Mouse (Mus musculus) intestine, embryonic 14.5 days (tissue): ENCODE measurements around the gene Snrpa. TPM values are rescaled to one million over a fixed set of nuclear protein-coding genes. Genes with fewer than 3 reads are reported as not detected.

Source experiments
- ATAC-seq: fragments of 200-750 bp; cut with Nextera tagmentation; replicated peaks from 2 replicates; pipeline ENCODE4 v1.8.0; 2017; ENCODE audit warnings: low read depth, moderate number of reproducible peaks, moderate TSS enrichment, moderate library complexity; ENCODE audit not compliant: low FRiP score, low TSS enrichment
- DNase-seq: peaks from one replicate; pipeline ENCODE4 v3.0.0-alpha.2; 2018; ENCODE audit warnings: low spot score
- H3K27ac ChIP-seq: fragments of 300-500 bp; sonication (generic); 2 replicates; pipeline ENCODE4 v1.5.1; 2014; ENCODE audit warnings: low read depth, mild to moderate bottlenecking, control low read depth
- H3K27me3 ChIP-seq: fragments of 300-500 bp; sonication (generic); replicated peaks from 2 replicates; pipeline ENCODE4 v1.6.1; 2014; ENCODE audit warnings: low read length, control low read depth; ENCODE audit not compliant: control insufficient read depth, insufficient read depth
- H3K36me3 ChIP-seq: fragments of 300-500 bp; sonication (generic); 2 replicates; pipeline ENCODE4 v1.6.1; 2014; ENCODE audit warnings: low read length, control low read depth; ENCODE audit not compliant: control insufficient read depth, insufficient read depth
- H3K4me1 ChIP-seq: fragments of 300-500 bp; sonication (generic); replicated peaks from 2 replicates; pipeline ENCODE4 v1.6.1; 2014; ENCODE audit warnings: low read length, control low read depth, mixed read lengths; ENCODE audit not compliant: control insufficient read depth, insufficient read depth
- H3K4me2 ChIP-seq: fragments of 300-500 bp; sonication (generic); 2 replicates; pipeline ENCODE4 v1.6.1; 2014; ENCODE audit warnings: low read length
- H3K4me3 ChIP-seq: fragments of 300-500 bp; sonication (generic); 2 replicates; pipeline ENCODE4 v1.5.1; 2014; ENCODE audit warnings: low read depth, low read length, control low read depth, mixed read lengths
- H3K9ac ChIP-seq: fragments of 300-500 bp; sonication (generic); 2 replicates; pipeline ENCODE4 v1.6.1; 2014; ENCODE audit warnings: mild to moderate bottlenecking, low read length
- H3K9me3 ChIP-seq: fragments of 300-500 bp; sonication (generic); 2 replicates; pipeline ENCODE4 v1.6.1; 2016; ENCODE audit warnings: low read length, control low read depth; ENCODE audit not compliant: control insufficient read depth
- WGBS: fragments of 180-500 bp; shearing (Covaris S2); extraction: QIAGEN DNeasy Blood & Tissue Kit; methylation state at CpG from one replicate; pipeline ENCODE4 v1.1.7; 2014; 5-methylcytosine and 5-hydroxymethylcytosine counted together
- polyA plus RNA-seq: library from polyadenylated mRNA; unstranded; fragments of >200 nt; fragmentation: Nextera tagmentation; extraction: Ambion mirVana; gene quantifications from 2 replicates; pipeline ENCODE4 v1.2.1, GENCODE M21; 2014

The Snrpa gene
- polyA plus RNA-seq, 1 experiment from 2014 or later = 283 TPM

- H3K4me2 ChIP-seq = peak overlapping the region; percentile 44
- ATAC-seq (no peak), DNase-seq (no peak)
- 0 out of 2 replicates have a peak, but pooled peaks cover 10% of the 10 kb centered on the region for H3K4me1 ChIP-seq
- WGBS = 43% methylated on average over 16 of the region's 16 CpGs
- H3K9ac ChIP-seq = no peak overlapping the region
- no peaks in the 10 kb centered on the region for H3K9me3 ChIP-seq
- H3K36me3 ChIP-seq = peaks cover 17% of the 10 kb centered on the region
- H3K27ac ChIP-seq = 0 out of 2 replicates have a peak overlapping the region, but pooled peaks have one; percentile 2
- peak overlapping the region; percentile 28 for H3K4me3 ChIP-seq
- H3K27me3 ChIP-seq = no peaks in the 10 kb centered on the region
Measured at GRCm38 (mm10) chr7:27179217-27179918, 16.7 kb downstream of the Snrpa start.

GRCm38 (mm10) chr7:27178324-27179216, 17.5 kb downstream of the Snrpa start, which contains the start of gene Rab4b:
TSS of gene Rab4b (minus strand) at chr7:27178896.
- DNase-seq (peak; percentile 99), ATAC-seq (peak; percentile 97)
- no peaks in the 10 kb centered on the region for H3K9me3 ChIP-seq
- 0 out of 2 replicates have a peak, but pooled peaks cover 10% of the 10 kb centered on the region for H3K4me1 ChIP-seq
- no peaks in the 10 kb centered on the region for H3K27me3 ChIP-seq
- peaks cover 22% of the 10 kb centered on the region for H3K36me3 ChIP-seq
- peak within 1 kb of the TSS; percentile 58 for H3K4me2 ChIP-seq
- peak within 1 kb of the TSS; percentile 82 for H3K27ac ChIP-seq
- under 1% methylated on average over 51 of the region's 53 CpGs for WGBS
- H3K4me3 ChIP-seq = peak within 1 kb of the TSS; percentile 74
- peak within 1 kb of the TSS; percentile 56 for H3K9ac ChIP-seq

DNA sequence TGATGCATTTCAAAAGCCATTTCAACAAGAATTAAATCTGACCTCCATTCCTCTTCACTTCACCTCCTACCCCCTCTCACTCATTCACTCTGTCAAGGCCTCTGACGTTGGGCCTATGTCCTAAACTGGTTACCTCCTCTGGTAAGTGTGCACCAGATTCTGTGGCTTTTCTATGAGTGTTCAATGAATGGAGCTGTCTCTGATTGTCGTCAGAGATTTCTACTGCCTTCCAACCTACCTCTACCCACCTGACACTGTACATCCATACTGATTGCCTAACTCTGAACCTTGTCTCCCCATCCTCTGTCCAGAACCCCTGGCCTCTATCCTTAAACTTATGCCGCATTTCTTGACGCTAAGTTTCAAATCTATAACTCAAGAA, 18.1 kb downstream of the Snrpa start:
- no peak for DNase-seq
- Histone ChIP-seq H3K4me3 (peak overlapping the region; percentile 74), H3K9ac (peak overlapping the region; percentile 56), H3K36me3 (peaks cover 22% of the 10 kb centered on the region), H3K27me3 (no peaks in the 10 kb centered on the region), H3K4me2 (peak overlapping the region; percentile 58), H3K27ac (peak overlapping the region; percentile 82), H3K9me3 (no peaks in the 10 kb centered on the region), H3K4me1 (0 out of 2 replicates have a peak, but pooled peaks cover 10% of the 10 kb centered on the region)
- 18% methylated on average over 4 of the region's 4 CpGs for WGBS
- no peak; the same call in 1 of the 2 replicates for ATAC-seq

DNA sequence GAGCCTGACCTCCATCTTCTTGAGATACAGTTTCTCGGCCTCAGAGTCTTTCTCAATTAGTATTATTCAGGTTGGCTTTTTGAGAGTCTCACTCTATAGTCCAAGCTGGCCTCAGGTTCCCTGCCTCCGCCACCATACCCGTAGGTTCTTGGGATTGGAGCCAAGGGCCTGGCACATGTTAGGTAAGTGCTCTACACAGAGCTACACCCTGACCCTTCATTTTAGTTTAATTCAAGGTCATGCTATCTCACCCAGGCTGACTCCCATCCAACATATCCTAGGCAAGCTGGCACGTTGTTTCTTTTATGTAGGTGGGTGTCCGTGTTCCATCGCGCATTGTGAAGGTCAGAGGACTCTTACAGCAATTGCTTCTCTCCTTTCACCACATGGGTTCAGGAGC, 21.2 kb downstream of the Snrpa start:
- no peaks in the 10 kb centered on the region for H3K27me3 ChIP-seq
- DNase-seq (no peak), ATAC-seq (no peak)
- no peak overlapping the region for H3K9ac ChIP-seq
- no peaks in the 10 kb centered on the region for H3K9me3 ChIP-seq
- H3K4me2 ChIP-seq = no peak overlapping the region
- no peak overlapping the region for H3K4me3 ChIP-seq
- 95% methylated on average over 7 of the region's 7 CpGs for WGBS
- H3K4me1 ChIP-seq = 0 out of 2 replicates have a peak, but pooled peaks cover 3% of the 10 kb centered on the region
- peaks cover 48% of the 10 kb centered on the region for H3K36me3 ChIP-seq
- H3K27ac ChIP-seq = no peak overlapping the region

GRCm38 (mm10) chr7:27174496-27174895, 21.6 kb downstream of the Snrpa start:
- Histone ChIP-seq H3K36me3 (peaks cover 48% of the 10 kb centered on the region), H3K4me2 (no peak overlapping the region), H3K27me3 (no peaks in the 10 kb centered on the region), H3K9me3 (no peaks in the 10 kb centered on the region), H3K9ac (no peak overlapping the region), H3K4me3 (no peak overlapping the region), H3K4me1 (0 out of 2 replicates have a peak, but pooled peaks cover 3% of the 10 kb centered on the region), H3K27ac (no peak overlapping the region)
- WGBS = 92% methylated on average over 15 of the region's 15 CpGs
- ATAC-seq (no peak), DNase-seq (no peak)

DNA sequence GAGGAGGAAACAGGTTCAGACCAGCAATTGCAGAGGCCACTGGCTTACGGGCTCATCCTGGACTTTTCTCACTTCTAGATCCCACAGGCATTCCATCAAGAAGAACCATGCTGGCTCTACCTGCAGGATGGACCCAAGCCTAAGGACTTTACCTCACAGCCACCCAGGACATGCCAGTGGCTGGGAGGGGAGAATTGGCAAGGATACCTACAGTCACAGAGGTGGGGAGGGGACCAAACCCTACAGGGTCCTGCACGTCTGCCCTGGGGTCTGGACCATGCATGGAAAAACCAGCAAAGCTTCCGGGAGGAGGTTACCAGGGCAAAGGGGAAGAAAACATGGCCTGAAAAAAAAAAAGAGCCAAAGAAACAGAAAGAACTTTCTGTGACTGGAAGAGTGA, 25.1 kb downstream of the Snrpa start:
- DNase-seq (no peak), ATAC-seq (no peak)
- Histone ChIP-seq H3K27ac (no peak overlapping the region), H3K36me3 (peaks cover 51% of the 10 kb centered on the region), H3K4me2 (no peak overlapping the region), H3K4me1 (peaks cover 4% of the 10 kb centered on the region; the same call in 1 of the 2 replicates), H3K4me3 (no peak overlapping the region), H3K9me3 (no peaks in the 10 kb centered on the region), H3K9ac (no peak overlapping the region), H3K27me3 (no peaks in the 10 kb centered on the region)
- 84% methylated on average over 3 of the region's 3 CpGs for WGBS

- Histone ChIP-seq H3K27ac (no peak overlapping the region), H3K4me2 (no peak overlapping the region), H3K9ac (no peak overlapping the region), H3K4me1 (peaks cover 29% of the 10 kb centered on the region), H3K36me3 (peaks cover 45% of the 10 kb centered on the region), H3K4me3 (no peak overlapping the region), H3K9me3 (no peaks in the 10 kb centered on the region), H3K27me3 (no peaks in the 10 kb centered on the region)
- 71% methylated on average over 4 of the region's 5 CpGs for WGBS
- DNase-seq (no peak), ATAC-seq (no peak)
Measured at GRCm38 (mm10) chr7:27168371-27168770, 27.7 kb downstream of the Snrpa start.

GRCm38 (mm10) chr7:27167475-27168094, 28.5 kb downstream of the Snrpa start:
- DNase-seq (no peak), ATAC-seq (no peak)
- 74% methylated on average over 11 of the region's 11 CpGs for WGBS
- H3K36me3 ChIP-seq = peaks cover 47% of the 10 kb centered on the region
- H3K9me3 ChIP-seq = no peaks in the 10 kb centered on the region
- H3K4me2 ChIP-seq = peak overlapping the region; percentile 89
- H3K9ac ChIP-seq = peak overlapping the region; percentile 87; the same call in 1 of the 2 replicates
- H3K27ac ChIP-seq = peak overlapping the region; percentile 98; the same call in 1 of the 2 replicates
- peaks cover 35% of the 10 kb centered on the region for H3K4me1 ChIP-seq
- H3K27me3 ChIP-seq = no peaks in the 10 kb centered on the region
- H3K4me3 ChIP-seq = peak overlapping the region; percentile 72
